In genomic region chr19:7438295-7438694, GRCm38 (mm10) we compare ENCODE assay signal across 21 mouse cellular contexts.
"Had no signal": no experiment of that assay in that cellular context is flagged by ENCODE, and none has a peak within 500 bp of the region (broad histone marks: within the 10 kb centered on the region; RNA-seq: fewer than 3 reads in every experiment).

No protein-coding gene starts in this region.

- H3K27ac ChIP-seq: liver, embryonic 15.5 days; lung, embryonic 15.5 days; macrophage; midbrain, embryonic 10.5 days; midbrain, embryonic 12.5 days; neural tube, embryonic 13.5 days; neural tube, embryonic 15.5 days; stomach, embryonic 15.5 days; stomach, postnatal 0 days had no signal

- DNase-seq: liver, postnatal 0 days; lung, adult 2 months; lung, postnatal 14 days; lung, postnatal 36 days; midbrain, embryonic 14.5 days; right cerebral cortex, postnatal 14 days; thymus, adult 2 months; thymus, postnatal 25 days; thymus, postnatal 4 days had no signal

- H3K4me3 ChIP-seq: liver, embryonic 15.5 days; lung, embryonic 15.5 days; midbrain, embryonic 10.5 days; midbrain, embryonic 12.5 days; myocyte; neural tube, embryonic 13.5 days; neural tube, embryonic 15.5 days; stomach, embryonic 15.5 days had no signal

- H3K27me3 ChIP-seq: liver, embryonic 15.5 days; lung, embryonic 15.5 days; midbrain, embryonic 12.5 days; neural tube, embryonic 13.5 days; neural tube, embryonic 15.5 days; stomach, embryonic 15.5 days had no signal

- H3K9me3 ChIP-seq: liver, embryonic 15.5 days; lung, embryonic 15.5 days; midbrain, embryonic 10.5 days; midbrain, embryonic 12.5 days; neural tube, embryonic 13.5 days; neural tube, embryonic 15.5 days; stomach, embryonic 15.5 days had no signal

- H3K4me1 ChIP-seq: midbrain, embryonic 10.5 days had no signal

- H3K9ac ChIP-seq: liver, embryonic 15.5 days; liver, postnatal 0 days; lung, embryonic 15.5 days; midbrain, embryonic 12.5 days; neural tube, embryonic 13.5 days; neural tube, embryonic 15.5 days; stomach, embryonic 15.5 days had no signal

- ATAC-seq: liver, postnatal 0 days; lung, postnatal 0 days; midbrain, embryonic 16.5 days had no signal
